Mouse (Mus musculus): Measurements from ENCODE around the gene Ropn1l.

Gene Ropn1l

GRCm38 (mm10) chr15:31406881-31407280, 46.7 kb downstream of the Ropn1l start:
- no peak for DNase-seq (ENCODE audit: low spot score)

DNA sequence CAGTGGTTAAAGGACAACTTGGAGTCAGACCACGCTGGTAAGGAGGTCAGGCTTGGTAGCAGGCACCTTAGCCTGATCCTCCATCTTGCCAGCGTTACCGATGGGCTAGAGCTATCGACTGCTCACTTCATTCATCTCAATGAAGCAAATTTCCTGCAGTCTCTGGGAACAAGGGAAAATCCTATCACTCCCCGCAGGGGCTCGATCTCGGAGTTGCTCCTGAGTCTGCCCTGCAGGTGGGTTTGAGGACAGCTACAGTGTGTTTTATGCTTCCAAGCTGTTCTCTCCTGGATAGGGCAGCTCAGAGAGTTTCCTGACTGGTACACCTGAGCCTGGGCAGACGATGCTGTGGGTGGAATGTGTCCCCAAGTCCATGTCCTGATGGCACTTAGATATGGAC, 49.2 kb downstream of the Ropn1l start:
- no peak for DNase-seq (ENCODE audit: low spot score)

- DNase-seq (ENCODE audit: low spot score): no peak
Measured at GRCm38 (mm10) chr15:31402200-31402892, 51.2 kb downstream of the Ropn1l start.

- DNase-seq (ENCODE audit: low spot score): no peak
Measured at GRCm38 (mm10) chr15:31400974-31401373, 52.6 kb downstream of the Ropn1l start.

DNA sequence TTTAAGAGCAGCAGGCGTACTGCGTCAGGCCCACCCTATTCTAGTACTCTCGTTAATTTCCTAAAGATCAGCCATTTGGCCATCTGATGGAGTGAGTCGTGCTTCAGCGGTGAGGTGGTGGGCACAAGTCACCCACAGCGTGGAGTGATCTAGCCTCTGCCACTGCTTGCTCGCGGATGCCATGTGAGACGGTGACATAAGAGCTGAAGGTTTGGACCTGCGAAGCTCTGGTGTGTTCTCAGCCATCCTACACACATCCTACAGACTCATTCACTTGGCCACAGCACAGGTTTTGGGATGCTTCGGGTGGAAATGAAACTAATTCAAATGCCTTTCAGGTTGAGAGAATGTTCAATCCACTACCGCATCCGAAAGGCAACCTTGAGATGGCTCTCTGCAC, 54.8 kb downstream of the Ropn1l start:
- DNase-seq (ENCODE audit: low spot score): no peak

DNA sequence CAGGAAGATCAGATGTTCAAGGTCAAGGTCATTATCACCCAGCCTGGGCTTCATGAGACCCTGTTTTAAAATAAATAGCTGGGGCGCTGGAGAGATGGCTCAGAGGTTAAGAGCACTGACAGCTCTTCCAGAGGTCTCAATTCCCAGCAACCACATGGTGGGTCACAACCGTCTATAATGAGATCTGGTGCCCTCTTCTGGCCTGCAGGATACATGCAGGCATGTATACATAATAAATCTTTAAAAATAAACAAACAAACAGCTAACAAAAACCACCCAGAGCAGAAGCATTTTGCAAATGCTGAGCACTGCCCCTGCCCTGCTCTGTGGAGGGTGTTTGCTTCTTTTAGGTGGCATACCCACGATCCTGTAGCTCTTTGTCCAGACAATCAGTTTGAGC, 56.2 kb downstream of the Ropn1l start:
- no peak for DNase-seq (ENCODE audit: low spot score)

GRCm38 (mm10) chr15:31396755-31397154, 56.8 kb downstream of the Ropn1l start:
- DNase-seq (ENCODE audit: low spot score): no peak

DNA sequence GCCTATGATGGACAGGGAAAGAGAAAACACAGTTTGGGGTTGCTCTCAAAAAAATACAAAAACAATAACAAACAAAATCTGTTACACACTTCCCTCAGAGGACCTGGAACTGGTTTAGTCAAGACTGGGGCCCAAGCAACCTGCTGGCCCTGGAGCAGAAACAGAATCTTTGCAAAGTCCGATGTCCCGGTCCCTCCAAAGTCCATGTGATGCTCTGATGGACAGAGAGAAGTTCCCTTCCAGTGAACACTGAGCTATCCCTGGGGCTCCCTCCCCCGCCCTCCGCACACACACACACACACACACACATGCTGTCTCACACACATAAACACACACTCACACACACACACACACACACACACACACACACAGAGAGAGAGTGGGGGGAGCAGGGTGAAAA, 57.6 kb downstream of the Ropn1l start:
- no peak for DNase-seq (ENCODE audit: low spot score)

DNA sequence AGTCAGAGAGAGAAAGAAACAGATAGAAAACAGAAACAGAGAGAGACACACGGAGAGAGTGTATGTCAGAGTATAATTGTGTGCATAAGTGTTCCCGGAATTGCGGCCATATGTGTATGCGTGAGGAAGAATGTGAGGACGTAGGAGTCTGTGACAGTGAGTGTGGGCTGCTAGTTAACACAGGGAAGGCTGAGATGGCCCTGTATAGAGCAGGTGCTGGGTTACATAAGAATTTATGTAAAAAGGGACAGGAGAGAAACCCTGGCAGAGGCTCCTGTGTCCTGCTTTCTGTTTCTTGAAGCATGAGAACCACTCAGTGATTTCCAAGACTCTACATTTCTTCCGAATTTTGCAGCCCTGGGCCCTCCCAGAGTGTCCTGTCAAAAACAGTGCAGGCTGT, 60.1 kb downstream of the Ropn1l start:
- DNase-seq (ENCODE audit: low spot score): no peak

GRCm38 (mm10) chr15:31392705-31393104, 60.8 kb downstream of the Ropn1l start:
- DNase-seq (ENCODE audit: low spot score): no peak

DNA sequence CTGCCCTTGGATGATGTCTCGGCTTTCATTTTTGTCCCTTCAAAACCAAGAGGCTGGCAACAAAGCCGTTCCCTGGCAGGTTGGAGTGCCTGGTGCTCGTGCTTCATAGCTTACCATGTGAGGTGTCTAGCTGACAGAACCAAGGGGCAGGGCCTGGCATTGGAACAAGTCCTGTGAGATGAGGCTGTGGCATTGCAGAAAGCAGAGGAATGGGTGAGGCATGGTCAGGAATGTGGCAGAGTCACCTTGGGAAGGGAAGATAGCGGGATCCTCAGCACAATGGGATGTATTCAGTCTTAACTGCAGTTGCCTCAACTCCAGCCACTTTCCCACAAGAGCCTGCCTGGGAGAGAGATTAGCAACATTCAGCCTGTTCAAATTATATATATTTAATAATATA, 61.4 kb downstream of the Ropn1l start:
- DNase-seq (ENCODE audit: low spot score): no peak
